Mouse (Mus musculus) CD4-positive naive resting alpha-beta T cell, adult 57 days (primary cell): Measurements from ENCODE around the gene 1700001P01Rik. TPM values are rescaled to one million over a fixed set of nuclear protein-coding genes. Genes with fewer than 3 reads are reported as not detected.

Source experiments
- total RNA-seq: library from RNA; stranded (reverse); gene quantifications from one replicate; pipeline ENCODE4 v1.2.4, GENCODE M21; 2023

The 1700001P01Rik gene
- 1.7 TPM for total RNA-seq

DNA sequence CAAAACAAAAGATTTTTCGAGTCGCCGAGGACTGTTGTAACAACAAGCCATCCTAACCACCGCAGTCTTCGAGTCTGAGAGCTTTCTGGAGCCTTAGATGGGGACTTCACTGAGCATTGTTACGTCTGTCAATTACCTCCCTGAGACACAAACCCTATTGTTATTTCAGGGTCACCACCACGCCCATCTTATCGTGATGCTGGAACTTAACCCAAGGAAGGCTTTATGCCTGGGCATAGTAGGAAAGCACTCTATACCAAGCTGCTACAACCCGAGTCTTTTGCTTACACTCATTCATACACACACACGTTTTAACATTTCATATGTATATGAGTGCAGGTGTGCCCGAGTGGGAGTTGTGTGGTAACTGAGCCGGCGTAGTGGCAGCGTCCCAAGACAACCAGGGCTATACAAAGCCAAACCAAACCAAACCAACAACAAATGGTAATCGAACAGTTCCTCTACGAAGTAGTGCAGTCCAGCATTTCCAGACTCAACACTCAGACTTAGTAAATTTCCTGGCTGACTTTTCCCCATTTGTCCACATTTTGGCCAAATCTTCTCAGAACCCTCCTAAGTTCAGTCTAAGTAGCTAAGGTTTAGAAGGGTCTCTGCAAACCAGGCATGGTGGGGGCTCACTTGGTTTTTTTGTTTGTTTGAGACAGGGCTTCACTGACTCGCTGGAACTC lies at the start of gene 1700001P01Rik:
Gene 1700001P01Rik, minus strand, starts transcription at position 111 of the 689 bp plus-strand sequence.

DNA sequence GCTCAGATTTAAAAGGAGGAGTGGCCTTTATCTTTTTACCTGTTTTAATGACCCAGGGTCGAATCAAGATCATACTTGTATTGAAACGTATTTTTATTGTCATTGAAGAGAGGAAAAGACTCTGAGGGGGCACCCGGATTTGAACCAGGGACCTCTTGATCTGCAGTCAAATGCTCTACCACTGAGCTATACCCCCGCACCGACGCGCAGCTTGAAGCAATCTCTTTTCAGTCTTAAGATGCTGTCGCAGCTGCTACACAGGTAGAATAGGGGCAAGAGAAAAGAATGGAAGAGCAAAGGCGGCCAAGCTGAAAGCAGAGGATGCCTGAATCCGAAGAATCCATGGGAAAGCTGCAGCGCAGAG lies 23.0 kb upstream of the 1700001P01Rik start, which contains the start of gene Lasp1:
Gene Lasp1, plus strand, starts transcription at position 219 of the 364 bp plus-strand sequence.

DNA sequence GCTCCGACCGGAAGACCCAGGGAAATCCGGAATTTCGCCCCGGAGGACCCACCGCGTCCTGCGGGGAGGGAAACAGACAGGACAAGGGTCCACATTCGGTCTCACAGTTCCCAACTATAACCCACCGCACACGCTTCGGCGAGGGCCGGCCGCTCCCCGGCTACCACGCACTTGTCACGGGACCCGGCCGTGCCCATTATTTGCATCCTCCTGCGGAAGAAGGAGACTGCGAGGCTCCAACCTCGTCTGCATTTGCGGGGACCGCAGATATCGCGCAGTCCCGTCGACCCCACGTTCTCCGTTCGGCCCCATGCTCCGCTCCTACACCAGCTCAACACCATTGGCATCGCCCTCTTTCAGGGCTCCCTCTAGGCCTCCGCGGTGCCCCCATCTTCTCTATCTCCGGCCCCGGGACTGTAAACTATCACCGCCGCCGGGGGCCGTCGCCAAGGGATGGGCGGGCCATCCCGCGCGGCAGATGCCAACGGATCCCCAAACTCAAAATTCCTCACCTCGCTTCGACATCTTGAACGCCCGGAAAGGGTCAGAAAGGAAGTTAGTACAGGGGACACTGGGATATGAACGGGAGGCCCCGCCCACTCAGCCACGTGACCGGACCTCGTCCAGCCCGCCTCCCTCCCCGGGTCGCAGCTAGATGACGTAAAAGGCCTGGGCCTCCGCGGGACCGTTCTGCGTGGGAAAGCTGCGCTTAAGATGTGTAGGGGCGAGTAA lies 6.3 kb upstream of the 1700001P01Rik start, which contains the start of gene Rpl23:
Gene Rpl23, minus strand, starts transcription at position 606 of the 732 bp plus-strand sequence.

DNA sequence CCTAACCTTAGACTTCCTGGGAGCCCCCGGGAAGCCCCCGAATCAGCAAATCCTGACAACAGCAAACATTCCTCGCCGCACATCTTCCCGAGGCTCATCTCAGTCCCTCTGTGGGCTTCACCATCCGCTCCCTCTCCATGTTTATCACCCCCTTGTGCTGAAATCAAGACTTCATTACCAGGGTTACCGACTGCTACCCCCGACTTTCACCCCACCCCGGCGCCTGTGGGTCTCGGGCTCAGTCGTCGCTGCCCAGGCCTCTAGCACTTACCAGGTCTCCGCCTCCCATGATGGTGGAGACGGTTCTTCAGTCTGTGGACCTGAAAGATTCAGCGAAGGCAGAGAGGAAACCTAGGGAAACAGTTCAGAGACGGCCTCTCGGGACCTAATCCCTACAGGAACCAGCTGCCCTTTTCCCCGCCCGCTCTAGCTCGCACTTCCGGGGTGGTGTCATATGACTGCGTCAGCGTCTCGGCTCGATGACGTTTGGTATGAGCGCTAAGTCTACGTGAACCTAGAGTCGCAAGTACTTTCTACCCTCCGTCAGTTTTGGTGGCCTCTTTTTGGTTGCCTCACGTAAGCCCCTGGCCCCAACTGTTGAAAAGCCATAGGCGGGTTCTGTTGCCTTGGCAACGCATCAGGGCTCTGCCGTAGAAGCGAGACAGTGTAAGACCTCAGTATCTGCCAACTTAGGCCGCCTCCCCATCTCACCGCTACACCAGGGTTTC lies 9.4 kb downstream of the 1700001P01Rik start, which contains the start of gene Cwc25:
Gene Cwc25, minus strand, starts transcription at position 403 of the 728 bp plus-strand sequence.

DNA sequence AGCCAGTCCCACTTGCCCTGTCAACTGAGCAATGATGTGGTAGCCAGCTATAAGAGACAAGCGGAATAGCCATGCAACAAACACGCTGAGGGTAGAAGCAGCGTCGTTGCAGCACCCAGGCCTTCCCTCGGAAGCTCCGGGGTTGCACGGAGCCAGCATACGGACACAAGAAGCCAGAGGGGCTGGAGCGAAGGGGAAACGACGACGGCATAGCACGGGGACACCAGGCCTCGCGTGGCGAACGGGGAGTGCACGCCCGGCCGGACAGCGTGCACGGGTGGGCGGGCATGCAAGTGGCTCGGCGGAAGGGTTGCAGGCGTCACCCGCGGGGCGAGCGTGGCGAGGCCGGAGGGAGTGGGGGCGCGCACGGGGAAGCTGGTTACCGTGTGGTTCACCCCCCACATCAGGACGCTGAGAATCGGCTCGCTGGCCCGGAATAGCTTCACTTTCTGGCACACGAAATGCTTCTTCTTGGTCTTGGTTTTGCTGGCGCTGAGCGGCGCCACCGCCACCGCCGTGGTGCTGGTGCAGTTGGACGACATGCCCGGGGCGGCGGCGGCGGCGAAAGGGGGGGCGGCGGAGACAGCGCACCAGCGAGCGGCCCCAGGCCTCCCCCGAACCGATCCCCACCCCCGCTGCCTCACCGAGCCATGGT lies 31.5 kb downstream of the 1700001P01Rik start, which contains the start of gene Pip4k2b:
Gene Pip4k2b, minus strand, starts transcription at position 642 of the 655 bp plus-strand sequence.

Other genes starting within 250 kb of the 1700001P01Rik start
- not detected for gene Srcin1, start 199.7 kb downstream of the 1700001P01Rik start, total RNA-seq
- gene Epop, start 146.2 kb downstream of the 1700001P01Rik start, total RNA-seq: 8.4 TPM
- 236 TPM for gene Mllt6, start 112.5 kb downstream of the 1700001P01Rik start, total RNA-seq
- gene Cisd3, start 90.1 kb downstream of the 1700001P01Rik start, total RNA-seq: 43.7 TPM
- 3.0 TPM for gene Pcgf2, start 75.4 kb downstream of the 1700001P01Rik start, total RNA-seq
- gene Psmb3, start 72.5 kb downstream of the 1700001P01Rik start, total RNA-seq: 107 TPM
- gene Pip4k2b, start 31.2 kb downstream of the 1700001P01Rik start, total RNA-seq: 57.6 TPM
- gene Cwc25, start 9.4 kb downstream of the 1700001P01Rik start, total RNA-seq: 48.7 TPM
- 2,309 TPM for gene Rpl23, start 6.5 kb upstream of the 1700001P01Rik start, total RNA-seq
- gene Lasp1, start 23.1 kb upstream of the 1700001P01Rik start, total RNA-seq: 142 TPM
- 0.95 TPM for gene B230217C12Rik, start 64.9 kb upstream of the 1700001P01Rik start, total RNA-seq
- gene Fbxo47, start 108.2 kb upstream of the 1700001P01Rik start, total RNA-seq: 1.4 TPM
- 1.2 TPM for gene Plxdc1, start 210.5 kb upstream of the 1700001P01Rik start, total RNA-seq
- gene Arl5c, start 220.3 kb upstream of the 1700001P01Rik start, total RNA-seq: 55.7 TPM
- 28.2 TPM for gene Cacnb1, start 247.1 kb upstream of the 1700001P01Rik start, total RNA-seq